Mouse (Mus musculus): ENCODE measurements around the gene Bmp2k. TPM values are rescaled to one million over a fixed set of nuclear protein-coding genes. Genes with fewer than 3 reads are reported as not detected.
"Not testable (repeated sequence)": the region's sequence is repeated elsewhere in the genome, so short reads cannot be mapped to it uniquely, and the experiment has no call there.

The Bmp2k gene
- polyA plus RNA-seq, 1 experiment from 2014 or later, result 6.6 TPM

GRCm38 (mm10) chr5:97022305-97023278, 25.1 kb downstream of the Bmp2k start:
- Histone ChIP-seq H3K4me3 (ENCODE audit: low read length) (no peak overlapping the region), H3K27me3 (ENCODE audit: control insufficient read depth, insufficient read depth, low read length) (no peaks in the 10 kb centered on the region), H3K9me3 (replicated peaks; ENCODE audit: control insufficient read depth, low read length) (no peaks in the 10 kb centered on the region), H3K4me2 (ENCODE audit: low read depth, low read length) (no peak overlapping the region), H3K36me3 (ENCODE audit: control insufficient read depth, insufficient read depth) (no peaks in the 10 kb centered on the region), H3K27ac (ENCODE audit: low read length) (no peak overlapping the region), H3K9ac (ENCODE audit: low read length) (no peak overlapping the region), H3K4me1 (ENCODE audit: control insufficient read depth, insufficient read depth, low read length) (peaks cover 12% of the 10 kb centered on the region)
- peak; percentile 46; the same call in 1 of the 2 replicates for ATAC-seq (replicated peaks; ENCODE audit: extremely low read depth, insufficient read depth, low FRiP score)
- WGBS, result 51% methylated on average over 15 of the region's 15 CpGs

DNA sequence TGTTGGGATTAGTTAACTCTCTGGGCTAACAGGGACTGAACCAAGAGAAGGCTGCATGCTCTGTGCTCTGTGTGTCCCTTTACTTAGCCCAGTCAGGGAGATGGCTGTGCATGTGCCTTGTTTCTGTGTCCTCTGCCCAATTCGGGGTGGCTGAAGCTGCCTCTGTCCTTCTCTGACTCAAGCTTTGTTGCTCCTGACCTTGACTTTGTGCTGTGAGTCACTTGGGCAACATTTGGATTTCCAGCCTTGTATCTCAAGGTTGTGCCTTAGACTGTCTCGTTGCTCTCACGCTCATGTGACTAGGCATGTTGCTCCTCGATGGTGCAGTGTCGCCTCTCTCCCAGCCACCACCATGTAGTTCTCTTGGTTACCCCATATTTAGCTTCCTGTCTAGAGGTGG, 27.3 kb downstream of the Bmp2k start:
- no peak overlapping the region for H3K9ac ChIP-seq (ENCODE audit: low read length)
- H3K4me1 ChIP-seq (ENCODE audit: control insufficient read depth, insufficient read depth, low read length), result peaks cover 12% of the 10 kb centered on the region
- ATAC-seq (replicated peaks; ENCODE audit: extremely low read depth, insufficient read depth, low FRiP score), result no peak
- no peaks in the 10 kb centered on the region for H3K9me3 ChIP-seq (replicated peaks; ENCODE audit: control insufficient read depth, low read length)
- 86% methylated on average over 5 of the region's 5 CpGs for WGBS
- no peak overlapping the region for H3K27ac ChIP-seq (ENCODE audit: low read length)
- H3K27me3 ChIP-seq (ENCODE audit: control insufficient read depth, insufficient read depth, low read length), result no peaks in the 10 kb centered on the region
- H3K4me2 ChIP-seq (ENCODE audit: low read depth, low read length), result no peak overlapping the region
- no peaks in the 10 kb centered on the region for H3K36me3 ChIP-seq (ENCODE audit: control insufficient read depth, insufficient read depth)
- H3K4me3 ChIP-seq (ENCODE audit: low read length), result no peak overlapping the region

GRCm38 (mm10) chr5:97025650-97026049, 28.2 kb downstream of the Bmp2k start:
- 91% methylated on average over 6 of the region's 6 CpGs for WGBS

DNA sequence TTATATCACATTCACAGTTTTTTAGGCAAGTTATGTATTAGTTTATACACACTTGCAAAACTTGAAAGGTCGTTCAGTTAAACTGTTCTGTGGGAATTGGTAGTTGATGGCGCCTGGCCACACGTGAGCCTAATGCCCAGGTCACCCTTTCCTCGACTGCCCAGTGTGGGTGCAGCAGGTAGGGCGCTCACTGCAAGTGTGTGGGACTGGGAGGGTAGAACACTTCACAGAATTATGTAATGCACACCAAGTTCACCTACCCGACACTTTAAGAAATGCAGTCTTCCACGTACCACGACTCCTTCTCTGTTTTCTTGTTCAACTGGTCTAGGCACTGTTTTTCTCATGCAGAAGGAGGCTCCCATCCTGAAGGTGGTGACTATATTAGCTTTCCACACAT, 30.5 kb downstream of the Bmp2k start:
- H3K27ac ChIP-seq (ENCODE audit: low read length), result no peak overlapping the region
- no peak for ATAC-seq (replicated peaks; ENCODE audit: extremely low read depth, insufficient read depth, low FRiP score)
- H3K9ac ChIP-seq (ENCODE audit: low read length), result no peak overlapping the region
- H3K36me3 ChIP-seq (ENCODE audit: control insufficient read depth, insufficient read depth), result peaks cover 2% of the 10 kb centered on the region; the same call in 1 of the 2 replicates
- no peaks in the 10 kb centered on the region for H3K27me3 ChIP-seq (ENCODE audit: control insufficient read depth, insufficient read depth, low read length)
- H3K9me3 ChIP-seq (replicated peaks; ENCODE audit: control insufficient read depth, low read length), result no peaks in the 10 kb centered on the region
- H3K4me2 ChIP-seq (ENCODE audit: low read depth, low read length), result no peak overlapping the region
- 91% methylated on average over 8 of the region's 8 CpGs for WGBS
- H3K4me3 ChIP-seq (ENCODE audit: low read length), result no peak overlapping the region
- peaks cover 4% of the 10 kb centered on the region; the same call in 1 of the 2 replicates for H3K4me1 ChIP-seq (ENCODE audit: control insufficient read depth, insufficient read depth, low read length)

More at GRCm38 (mm10) chr5:97025650-97026049, 28.2 kb downstream of the Bmp2k start:
- Histone ChIP-seq H3K9me3 (replicated peaks; ENCODE audit: control insufficient read depth, low read length) (no peaks in the 10 kb centered on the region), H3K27me3 (ENCODE audit: control insufficient read depth, insufficient read depth, low read length) (no peaks in the 10 kb centered on the region), H3K4me3 (ENCODE audit: low read length) (no peak overlapping the region), H3K27ac (ENCODE audit: low read length) (no peak overlapping the region), H3K4me2 (ENCODE audit: low read depth, low read length) (no peak overlapping the region), H3K9ac (ENCODE audit: low read length) (no peak overlapping the region), H3K36me3 (ENCODE audit: control insufficient read depth, insufficient read depth) (no peaks in the 10 kb centered on the region), H3K4me1 (ENCODE audit: control insufficient read depth, insufficient read depth, low read length) (peaks cover 12% of the 10 kb centered on the region)
- no peak for ATAC-seq (replicated peaks; ENCODE audit: extremely low read depth, insufficient read depth, low FRiP score)

- H3K27me3 ChIP-seq (ENCODE audit: control insufficient read depth, insufficient read depth, low read length); H3K27ac ChIP-seq (ENCODE audit: low read length); H3K9ac ChIP-seq (ENCODE audit: low read length); H3K36me3 ChIP-seq (ENCODE audit: control insufficient read depth, insufficient read depth); H3K4me1 ChIP-seq (ENCODE audit: control insufficient read depth, insufficient read depth, low read length); H3K4me3 ChIP-seq (ENCODE audit: low read length); ATAC-seq (replicated peaks; ENCODE audit: extremely low read depth, insufficient read depth, low FRiP score); H3K9me3 ChIP-seq (replicated peaks; ENCODE audit: control insufficient read depth, low read length); H3K4me2 ChIP-seq (ENCODE audit: low read depth, low read length): not testable (repeated sequence)
- WGBS, result 60% methylated on average over 1 of the region's 1 CpGs
Measured at GRCm38 (mm10) chr5:97028840-97029239, 31.4 kb downstream of the Bmp2k start.

- Histone ChIP-seq H3K27me3 (ENCODE audit: control insufficient read depth, insufficient read depth, low read length) (no peaks in the 10 kb centered on the region), H3K4me3 (ENCODE audit: low read length) (no peak overlapping the region), H3K36me3 (ENCODE audit: control insufficient read depth, insufficient read depth) (peaks cover 2% of the 10 kb centered on the region; the same call in 1 of the 2 replicates), H3K9me3 (replicated peaks; ENCODE audit: control insufficient read depth, low read length) (no peaks in the 10 kb centered on the region), H3K27ac (ENCODE audit: low read length) (no peak overlapping the region), H3K4me1 (ENCODE audit: control insufficient read depth, insufficient read depth, low read length) (0 out of 2 replicates have a peak, but pooled peaks cover 2% of the 10 kb centered on the region), H3K4me2 (ENCODE audit: low read depth, low read length) (no peak overlapping the region), H3K9ac (ENCODE audit: low read length) (no peak overlapping the region)
- 83% methylated on average over 6 of the region's 6 CpGs for whole genome bisulfite sequencing
- ATAC-seq (replicated peaks; ENCODE audit: extremely low read depth, insufficient read depth, low FRiP score), result no peak
Measured at GRCm38 (mm10) chr5:97031771-97032170, 34.3 kb downstream of the Bmp2k start.

- ATAC-seq (replicated peaks; ENCODE audit: extremely low read depth, insufficient read depth, low FRiP score), result no peak
- peaks cover 3% of the 10 kb centered on the region; the same call in 1 of the 2 replicates for H3K36me3 ChIP-seq (ENCODE audit: control insufficient read depth, insufficient read depth)
- no peaks in the 10 kb centered on the region; the same call in 1 of the 2 replicates for H3K4me1 ChIP-seq (ENCODE audit: control insufficient read depth, insufficient read depth, low read length)
- H3K4me2 ChIP-seq (ENCODE audit: low read depth, low read length), result no peak overlapping the region
- WGBS, result 90% methylated on average over 7 of the region's 7 CpGs
- H3K9ac ChIP-seq (ENCODE audit: low read length), result no peak overlapping the region
- no peak overlapping the region for H3K4me3 ChIP-seq (ENCODE audit: low read length)
- no peaks in the 10 kb centered on the region for H3K9me3 ChIP-seq (replicated peaks; ENCODE audit: control insufficient read depth, low read length)
- H3K27me3 ChIP-seq (ENCODE audit: control insufficient read depth, insufficient read depth, low read length), result no peaks in the 10 kb centered on the region
- no peak overlapping the region for H3K27ac ChIP-seq (ENCODE audit: low read length)
Measured at GRCm38 (mm10) chr5:97045260-97045659, 47.8 kb downstream of the Bmp2k start.

GRCm38 (mm10) chr5:97046680-97047079, 49.2 kb downstream of the Bmp2k start:
- no peak for ATAC-seq (replicated peaks; ENCODE audit: extremely low read depth, insufficient read depth, low FRiP score)
- Histone ChIP-seq H3K4me1 (ENCODE audit: control insufficient read depth, insufficient read depth, low read length) (no peaks in the 10 kb centered on the region; the same call in 1 of the 2 replicates), H3K9me3 (replicated peaks; ENCODE audit: control insufficient read depth, low read length) (no peaks in the 10 kb centered on the region), H3K4me3 (ENCODE audit: low read length) (no peak overlapping the region), H3K4me2 (ENCODE audit: low read depth, low read length) (no peak overlapping the region), H3K27ac (ENCODE audit: low read length) (no peak overlapping the region), H3K36me3 (ENCODE audit: control insufficient read depth, insufficient read depth) (peaks cover 3% of the 10 kb centered on the region; the same call in 1 of the 2 replicates), H3K9ac (ENCODE audit: low read length) (no peak overlapping the region), H3K27me3 (ENCODE audit: control insufficient read depth, insufficient read depth, low read length) (no peaks in the 10 kb centered on the region)
- WGBS, result 90% methylated on average over 10 of the region's 10 CpGs

GRCm38 (mm10) chr5:97048905-97049304, 51.4 kb downstream of the Bmp2k start:
- Histone ChIP-seq H3K4me3 (ENCODE audit: low read length) (no peak overlapping the region), H3K4me2 (ENCODE audit: low read depth, low read length) (no peak overlapping the region), H3K9ac (ENCODE audit: low read length) (no peak overlapping the region), H3K36me3 (ENCODE audit: control insufficient read depth, insufficient read depth) (peaks cover 5% of the 10 kb centered on the region; the same call in 1 of the 2 replicates), H3K27me3 (ENCODE audit: control insufficient read depth, insufficient read depth, low read length) (no peaks in the 10 kb centered on the region), H3K4me1 (ENCODE audit: control insufficient read depth, insufficient read depth, low read length) (no peaks in the 10 kb centered on the region; the same call in 1 of the 2 replicates), H3K9me3 (replicated peaks; ENCODE audit: control insufficient read depth, low read length) (no peaks in the 10 kb centered on the region), H3K27ac (ENCODE audit: low read length) (no peak overlapping the region)
- WGBS, result 92% methylated on average over 5 of the region's 5 CpGs
- ATAC-seq (replicated peaks; ENCODE audit: extremely low read depth, insufficient read depth, low FRiP score), result no peak

All from heart, embryonic 16.5 days (tissue).